Mouse (Mus musculus): ENCODE measurements at regions not wholly inside any gene's neighbourhood (a gene's known extent, or its start where the extent isn't known, plus 50 kb on each side); places are given as distances from the start of the nearest gene placed in this dataset.
A peak's percentile ranks its signal among the peaks of the same experiment; 100 is the strongest.
"Not testable (repeated sequence)": the region's sequence is repeated elsewhere in the genome, so short reads cannot be mapped to it uniquely, and the experiment has no call there.

DNA sequence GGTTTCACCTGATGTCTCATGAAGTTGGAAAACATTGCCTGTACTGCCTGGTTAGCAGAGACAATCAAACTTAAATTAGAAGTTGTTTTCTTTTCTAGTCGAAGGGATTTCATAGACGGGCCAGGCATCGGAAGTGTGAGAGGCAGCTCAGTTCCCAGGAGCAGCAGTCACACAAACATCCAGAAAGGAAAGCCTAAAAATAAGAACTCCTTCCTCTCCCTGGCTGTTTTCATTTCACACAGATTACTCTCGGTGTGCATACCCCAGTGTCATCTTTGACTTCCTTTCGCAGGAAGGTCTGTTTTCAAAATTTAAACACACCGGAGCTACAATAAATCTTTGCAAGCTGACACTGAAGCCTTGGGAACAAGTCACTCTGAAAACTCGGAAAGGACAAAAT lies 818.7 kb downstream of the Diaph3 start:
- DNase-seq (ENCODE audit: low spot score in 2 of 2), result no peak

DNA sequence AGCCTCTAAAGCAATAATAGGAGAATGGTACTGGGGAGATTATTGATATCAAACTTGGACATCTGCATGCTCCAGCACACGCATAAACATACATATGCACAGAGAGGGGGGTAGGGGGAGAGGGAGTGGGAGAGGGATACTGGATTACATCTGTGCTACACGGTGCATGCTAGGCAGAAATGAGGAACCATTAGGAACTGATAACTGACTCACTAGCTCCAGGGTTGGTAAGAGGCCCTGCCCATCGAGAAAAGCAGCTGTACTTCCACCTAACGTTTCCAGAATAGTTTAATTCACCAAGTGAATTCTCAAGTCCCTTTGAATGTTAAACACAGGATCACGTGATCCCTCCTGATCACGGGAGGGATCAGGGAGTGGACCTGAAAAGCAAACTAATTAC lies 825.1 kb downstream of the Diaph3 start:
- DNase-seq (ENCODE audit: low spot score in 2 of 2), result no peak

DNA sequence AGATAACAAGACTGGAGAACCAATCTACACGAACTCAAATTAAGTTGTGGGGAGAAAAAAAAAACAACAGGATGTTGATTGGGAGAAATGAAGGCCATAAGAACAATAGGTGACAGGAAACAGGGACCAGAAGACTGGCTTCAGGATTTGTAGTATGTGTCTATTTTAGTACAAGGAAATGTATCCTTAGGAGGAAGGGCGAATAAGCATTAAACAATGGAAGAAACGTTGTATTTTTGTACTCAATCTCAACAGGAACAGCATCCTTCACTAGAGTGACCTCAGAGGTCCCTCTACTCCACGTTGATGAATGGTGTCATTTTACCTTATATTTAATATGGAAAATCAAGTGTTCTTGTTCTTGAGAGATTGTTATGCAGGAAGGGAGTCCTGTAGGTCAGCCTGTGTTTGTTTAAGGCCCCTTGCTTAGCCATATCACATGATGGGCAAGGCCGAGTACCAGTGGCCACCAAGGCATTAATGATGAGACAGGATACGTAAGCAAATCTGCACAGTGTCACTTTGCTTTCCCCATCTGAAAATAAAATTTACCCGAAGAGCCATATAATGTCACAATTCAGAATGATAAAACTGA lies 832.0 kb downstream of the Diaph3 start:
- DNase-seq (ENCODE audit: low spot score in 2 of 2), result no peak

GRCm38 (mm10) chr14:86307806-86308205 lies 833.2 kb downstream of the Diaph3 start:
- peak in 1 of 2 experiments; percentile 69 for DNase-seq (ENCODE audit: low spot score in 2 of 2)

DNA sequence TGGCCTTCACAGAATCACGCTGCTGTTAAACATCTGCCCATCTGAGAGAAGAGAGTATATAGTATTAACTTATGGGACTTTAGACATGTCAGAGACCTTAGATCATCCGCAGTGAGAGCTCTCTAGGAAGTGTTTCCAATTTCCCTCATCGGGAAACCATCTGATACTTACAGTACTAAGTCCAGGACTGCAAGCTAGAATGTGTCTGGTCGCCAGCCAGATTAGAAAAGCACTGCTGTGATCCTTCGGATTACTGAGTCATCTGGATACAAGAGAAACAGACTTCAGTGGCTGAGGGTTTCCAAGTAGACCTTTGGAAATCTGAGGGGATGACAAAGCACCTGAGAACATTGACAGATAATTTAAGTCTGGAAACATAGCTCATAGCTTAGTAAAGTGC lies 839.4 kb downstream of the Diaph3 start:
- peak in 1 of 2 experiments; percentile 16 for DNase-seq (ENCODE audit: low spot score in 2 of 2)

- DNase-seq (ENCODE audit: low spot score in 2 of 2), result no peak
These were observed 840.2 kb downstream of the Diaph3 start for GRCm38 (mm10) chr14:86300811-86301210.

- DNase-seq (ENCODE audit: low spot score in 2 of 2), result no peak
These were observed 843.0 kb downstream of the Diaph3 start for GRCm38 (mm10) chr14:86297991-86298390.

DNA sequence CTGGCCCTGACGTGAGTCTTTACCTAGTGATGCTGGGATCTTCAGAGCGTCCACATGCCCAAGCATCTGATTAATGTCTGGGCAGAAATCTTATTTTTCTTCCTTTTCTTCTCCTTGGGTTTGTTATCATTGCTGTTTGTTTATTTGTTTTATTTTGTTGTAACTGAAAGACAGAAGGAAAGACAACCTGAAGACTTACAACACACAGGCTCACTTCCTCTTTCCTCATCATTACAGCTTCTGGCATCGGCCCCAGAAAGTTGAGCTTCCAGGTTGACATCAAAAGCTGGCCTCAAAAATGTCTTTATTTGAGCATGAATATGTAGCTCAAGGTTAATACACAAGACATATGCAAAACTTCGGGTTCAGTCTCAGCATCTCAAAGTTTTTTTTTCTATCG lies 846.4 kb downstream of the Diaph3 start:
- not testable (repeated sequence) for DNase-seq (ENCODE audit: low spot score in 2 of 2)

GRCm38 (mm10) chr14:86293804-86294203 lies 847.2 kb downstream of the Diaph3 start:
- no peak for DNase-seq (ENCODE audit: low spot score in 2 of 2)

- DNase-seq (ENCODE audit: low spot score in 2 of 2), result no peak
These were observed 847.7 kb downstream of the Diaph3 start for GRCm38 (mm10) chr14:86293371-86293770.

GRCm38 (mm10) chr14:86290556-86290955 lies 850.5 kb downstream of the Diaph3 start:
- no peak for DNase-seq (ENCODE audit: low spot score in 2 of 2)

- DNase-seq (ENCODE audit: low spot score in 2 of 2), result peak in 1 of 2 experiments; percentile 77
These were observed 879.3 kb downstream of the Diaph3 start for GRCm38 (mm10) chr14:86261640-86262230.

DNA sequence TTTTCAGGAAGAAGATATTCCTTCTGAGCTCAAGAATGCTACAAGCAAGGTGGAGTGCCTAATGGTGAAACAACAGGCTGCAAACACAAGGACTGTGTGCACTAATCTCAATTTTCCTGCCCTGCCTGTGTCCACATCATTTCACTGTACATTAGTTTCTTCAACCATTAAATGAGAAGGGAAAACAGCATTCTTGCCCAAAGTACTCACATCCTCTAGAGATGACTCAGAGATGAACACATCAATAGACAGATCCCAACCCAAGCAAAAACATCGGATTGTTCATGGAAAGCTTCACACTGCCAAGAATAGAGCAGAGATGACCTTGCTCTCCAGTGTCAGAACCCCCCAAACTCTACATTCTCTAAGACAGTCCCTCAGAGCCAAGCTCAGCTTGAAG lies 886.8 kb downstream of the Diaph3 start:
- DNase-seq (ENCODE audit: low spot score in 2 of 2), result no peak

DNA sequence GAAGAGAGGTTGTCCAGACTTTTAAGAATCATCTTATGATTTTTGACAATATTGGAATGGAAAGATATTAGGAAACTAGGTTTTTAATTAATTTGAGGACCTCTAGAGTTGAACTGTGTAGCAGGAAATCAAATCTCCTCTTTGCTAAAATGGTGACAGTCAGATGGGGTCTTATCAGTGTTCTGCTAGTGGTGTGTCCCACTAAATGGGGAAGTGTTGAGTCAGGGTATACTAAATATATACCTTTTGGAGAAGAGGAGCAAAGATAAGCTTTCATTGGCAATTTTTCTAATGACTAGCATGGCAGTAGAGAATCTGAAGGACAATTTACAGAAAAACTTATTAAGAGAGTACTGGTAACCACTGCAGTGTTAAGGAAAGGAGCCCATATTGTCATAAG lies 889.4 kb downstream of the Diaph3 start:
- no peak for DNase-seq (ENCODE audit: low spot score in 2 of 2)

DNA sequence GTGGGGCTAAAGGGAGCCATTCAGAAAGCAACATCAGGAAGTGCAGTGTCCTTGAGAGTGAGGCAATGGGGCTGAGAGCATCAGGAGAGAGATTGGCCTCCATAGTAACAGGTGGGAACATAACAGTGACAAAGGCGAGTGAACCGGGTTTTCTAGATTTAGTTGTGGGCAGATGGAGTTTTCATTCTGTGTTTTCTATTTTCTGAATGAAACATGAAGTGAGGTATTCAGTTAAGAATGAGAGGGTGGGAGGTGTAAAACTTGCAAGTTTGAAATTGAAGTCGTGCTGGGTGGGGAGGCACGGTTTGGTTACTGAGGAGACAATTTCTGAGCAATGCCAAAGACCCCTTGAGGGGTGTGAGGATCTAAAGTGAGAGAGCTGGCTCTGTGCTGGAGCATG lies 893.3 kb downstream of the Diaph3 start:
- DNase-seq (ENCODE audit: low spot score in 2 of 2), result peak in 1 of 2 experiments; percentile 17

GRCm38 (mm10) chr14:86246770-86247169 lies 894.3 kb downstream of the Diaph3 start:
- peak in 1 of 2 experiments; percentile 20 for DNase-seq (ENCODE audit: low spot score in 2 of 2)

GRCm38 (mm10) chr14:86243662-86244061 lies 897.4 kb downstream of the Diaph3 start:
- DNase-seq (ENCODE audit: low spot score in 2 of 2), result no peak

GRCm38 (mm10) chr14:86242836-86243235 lies 898.2 kb downstream of the Diaph3 start:
- DNase-seq (ENCODE audit: low spot score in 2 of 2), result no peak

- no peak for DNase-seq (ENCODE audit: low spot score in 2 of 2)
These were observed 901.9 kb downstream of the Diaph3 start for GRCm38 (mm10) chr14:86239090-86239489.

DNA sequence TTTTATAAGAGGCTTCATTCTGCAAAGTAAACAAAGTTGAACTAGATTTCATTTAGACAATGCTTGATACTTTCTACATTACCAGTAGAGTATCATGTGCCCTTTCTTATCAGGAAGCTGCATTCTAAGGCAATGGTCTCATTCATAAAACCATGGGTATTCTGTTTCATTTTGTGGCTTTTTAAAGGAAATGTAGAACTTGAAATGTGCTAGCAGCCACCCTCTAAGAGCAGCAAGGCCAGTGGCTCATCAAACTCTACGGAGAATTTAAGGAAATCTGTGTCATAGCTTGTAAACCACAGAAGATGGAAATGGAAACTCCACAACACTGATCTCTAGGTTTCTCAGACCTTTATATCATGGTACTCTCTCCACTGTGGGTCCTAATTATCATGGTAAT lies 907.7 kb downstream of the Diaph3 start:
- DNase-seq (ENCODE audit: low spot score in 2 of 2), result no peak

DNA sequence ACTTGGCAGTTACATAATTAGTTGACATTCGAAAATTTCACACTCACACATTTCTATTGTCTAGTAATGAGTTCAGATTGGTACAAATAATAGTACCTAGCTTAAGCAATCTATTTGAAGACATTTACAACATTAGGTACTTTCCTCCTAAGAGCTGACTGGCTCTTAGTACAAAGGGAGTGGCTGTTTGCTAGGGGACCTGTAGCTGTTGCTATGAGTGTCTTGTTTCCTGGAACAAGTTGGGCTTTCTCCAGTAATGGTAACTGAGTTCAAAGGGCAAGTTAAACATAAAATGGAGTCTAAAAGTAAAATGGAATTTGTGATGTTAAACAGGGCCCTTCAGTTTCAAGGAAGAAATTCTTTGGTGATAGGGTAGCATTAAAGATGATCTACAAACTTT lies 910.4 kb downstream of the Diaph3 start:
- no peak for DNase-seq (ENCODE audit: low spot score in 2 of 2)

- DNase-seq (ENCODE audit: low spot score in 2 of 2), result no peak
These were observed 911.3 kb downstream of the Diaph3 start for GRCm38 (mm10) chr14:86229755-86230154.

DNA sequence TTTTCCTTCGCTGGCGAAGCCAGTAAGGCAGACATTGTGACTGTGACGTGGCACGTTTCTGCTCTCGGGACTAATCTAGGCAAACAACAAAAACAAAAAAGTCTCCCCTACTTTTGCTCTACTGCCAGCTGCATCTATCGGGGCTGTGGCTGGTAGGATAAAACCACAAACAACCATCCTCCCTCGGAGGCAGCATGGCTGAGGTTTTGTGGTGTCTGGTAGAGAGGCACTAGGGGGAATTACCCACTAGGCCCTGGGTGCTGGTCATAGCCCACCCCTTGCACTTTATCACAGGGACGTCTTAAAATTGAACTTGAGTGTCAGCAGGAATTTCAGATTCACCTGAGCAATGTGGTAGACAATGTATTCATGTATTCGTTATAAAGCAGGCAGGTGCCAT lies 925.3 kb downstream of the Diaph3 start:
- DNase-seq (ENCODE audit: low spot score in 2 of 2), result no peak

Data from layer of hippocampus, adult 18-20 months (tissue).